Mouse (Mus musculus) stomach, postnatal 0 days (tissue): ENCODE measurements around the gene Ak4. TPM values are rescaled to one million over a fixed set of nuclear protein-coding genes. Genes with fewer than 3 reads are reported as not detected.

Experiments
- ATAC-seq: fragments of 200-750 bp; cut with Nextera tagmentation; 2 replicates; pipeline ENCODE4 v1.8.0; 2017; ENCODE audit not compliant: low FRiP score, low TSS enrichment
- DNase-seq: peaks from one replicate; pipeline ENCODE4 v3.0.0-alpha.2; 2016; ENCODE audit warnings: low spot score
- H3K27ac ChIP-seq: fragments of 300-500 bp; sonication (generic); replicated peaks from 2 replicates; pipeline ENCODE4 v1.5.1; 2014; ENCODE audit warnings: mild to moderate bottlenecking, control low read depth
- H3K27me3 ChIP-seq: fragments of 300-500 bp; sonication (generic); 2 replicates; pipeline ENCODE4 v1.6.1; 2014; ENCODE audit warnings: low read length; ENCODE audit not compliant: control insufficient read depth, insufficient read depth
- H3K36me3 ChIP-seq: fragments of 300-500 bp; sonication (generic); 2 replicates; pipeline ENCODE4 v1.6.1; 2014; ENCODE audit warnings: low read length, mixed read lengths; ENCODE audit not compliant: control insufficient read depth, insufficient read depth
- H3K4me1 ChIP-seq: fragments of 300-500 bp; sonication (generic); replicated peaks from 2 replicates; pipeline ENCODE4 v1.6.1; 2014; ENCODE audit warnings: antibody characterized with exemption; ENCODE audit not compliant: control insufficient read depth, insufficient read depth
- H3K4me2 ChIP-seq: fragments of 300-500 bp; sonication (generic); replicated peaks from 2 replicates; pipeline ENCODE4 v1.6.1; 2014; ENCODE audit warnings: low read depth, mild to moderate bottlenecking, control low read depth, moderate library complexity
- H3K4me3 ChIP-seq: fragments of 300-500 bp; sonication (generic); 2 replicates; pipeline ENCODE4 v1.5.1; 2014; ENCODE audit warnings: low read depth, low read length, control low read depth
- H3K9ac ChIP-seq: fragments of 300-500 bp; sonication (generic); 2 replicates; pipeline ENCODE4 v1.6.1; 2014; ENCODE audit warnings: mild to moderate bottlenecking, low read length, control low read depth, mixed read lengths
- H3K9me3 ChIP-seq: fragments of 300-500 bp; sonication (generic); 2 replicates; pipeline ENCODE4 v1.6.1; 2016; ENCODE audit warnings: low read length; ENCODE audit not compliant: control insufficient read depth
- CTCF ChIP-seq: IDR thresholded peaks from 2 replicates; pipeline ENCODE4 v1.5.1; 2016; ENCODE audit warnings: antibody characterized with exemption, low read depth, mild to moderate bottlenecking, moderate library complexity
- EP300 ChIP-seq: optimal IDR thresholded peaks from 2 replicates; pipeline ENCODE3; 2016; ENCODE audit warnings: antibody characterized with exemption
- WGBS: fragments of 180-500 bp; shearing (Covaris S2); extraction: QIAGEN DNeasy Blood & Tissue Kit; methylation state at CpG from one replicate; pipeline ENCODE4 v1.1.7; 2014; 5-methylcytosine and 5-hydroxymethylcytosine counted together
- polyA plus RNA-seq: library from polyadenylated mRNA; unstranded; fragments of >200 nt; fragmentation: Nextera tagmentation; extraction: Ambion mirVana; gene quantifications from 2 replicates; pipeline ENCODE4 v1.2.1, GENCODE M21; 2015

Ak4 gene
- polyA plus RNA-seq, 1 experiment from 2014 or later = 15.8 TPM

DNA sequence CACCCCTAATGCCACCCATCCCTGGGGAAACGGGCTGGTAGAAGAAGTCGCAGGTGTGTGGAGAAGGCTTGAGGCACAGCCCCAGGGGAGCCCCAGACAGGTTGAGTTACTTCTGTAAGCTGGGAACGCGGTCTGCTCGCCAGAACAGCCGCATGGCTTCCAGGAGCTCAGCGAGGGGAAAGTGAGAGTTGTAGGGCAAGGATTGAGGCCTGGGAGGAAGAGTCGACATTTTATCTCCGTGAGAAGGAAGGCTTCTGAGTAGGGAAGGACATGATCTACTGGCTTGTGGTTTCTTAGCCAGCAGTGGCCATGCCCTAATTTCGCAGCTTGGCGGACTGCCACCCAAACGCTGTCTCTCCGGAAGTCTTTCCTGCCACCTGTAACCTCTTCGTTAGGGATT lies 78.3 kb downstream of the Ak4 start:
- no peak for ATAC-seq

DNA sequence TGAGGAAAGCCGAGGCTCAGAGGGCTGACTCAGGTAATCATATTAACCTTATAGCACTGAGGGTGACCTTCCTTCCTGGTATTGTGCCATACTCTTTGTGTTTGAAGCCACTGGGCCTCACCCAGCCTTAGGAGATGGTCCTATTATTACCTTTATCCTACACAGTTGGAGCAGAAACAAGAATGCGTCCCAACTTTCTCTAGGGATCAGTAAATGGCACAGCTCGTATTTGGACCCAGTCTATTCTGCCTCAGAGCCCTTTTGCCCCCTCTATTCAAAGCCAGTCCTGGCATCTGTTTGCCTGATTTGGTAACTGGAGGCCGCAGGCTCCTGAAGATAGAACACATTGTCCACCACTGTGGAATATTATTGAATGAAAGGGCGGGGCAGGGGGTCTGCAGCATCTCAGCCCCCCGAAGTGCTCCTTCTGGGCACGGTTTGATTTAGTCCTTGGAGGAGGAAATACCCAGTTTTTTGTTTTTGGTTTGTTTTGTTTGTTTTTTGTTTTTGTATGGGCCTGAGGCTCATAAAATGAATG lies 85.5 kb downstream of the Ak4 start:
- TF ChIP-seq EP300 = no peak
- TF ChIP-seq CTCF = no peak
- H3K27me3 ChIP-seq = no peaks in the 10 kb centered on the region
- no peak overlapping the region for H3K9ac ChIP-seq
- H3K4me2 ChIP-seq = no peak overlapping the region
- no peak overlapping the region for H3K4me3 ChIP-seq
- H3K4me1 ChIP-seq = peaks cover 4% of the 10 kb centered on the region; the same call in 1 of the 2 replicates
- no peaks in the 10 kb centered on the region for H3K36me3 ChIP-seq
- DNase-seq (no peak), ATAC-seq (no peak)
- WGBS = 72% methylated on average over 7 of the region's 7 CpGs
- H3K27ac ChIP-seq = no peak overlapping the region
- H3K9me3 ChIP-seq = no peaks in the 10 kb centered on the region

More for the DNA sequence above, 78.3 kb downstream of the Ak4 start:
- no peaks in the 10 kb centered on the region for H3K4me1 ChIP-seq
- peaks cover 9% of the 10 kb centered on the region for H3K27me3 ChIP-seq
- peak overlapping the region; percentile 49; the same call in 1 of the 2 replicates for H3K4me3 ChIP-seq
- DNase-seq = peak; percentile 15
- peak overlapping the region; percentile 82 for H3K4me2 ChIP-seq
- H3K36me3 ChIP-seq = no peaks in the 10 kb centered on the region
- no peak overlapping the region for H3K9ac ChIP-seq
- 5% methylated on average over 14 of the region's 14 CpGs for WGBS
- no peaks in the 10 kb centered on the region for H3K9me3 ChIP-seq
- no peak overlapping the region for H3K27ac ChIP-seq
- no peak for TF ChIP-seq EP300
- no peak for TF ChIP-seq CTCF

DNA sequence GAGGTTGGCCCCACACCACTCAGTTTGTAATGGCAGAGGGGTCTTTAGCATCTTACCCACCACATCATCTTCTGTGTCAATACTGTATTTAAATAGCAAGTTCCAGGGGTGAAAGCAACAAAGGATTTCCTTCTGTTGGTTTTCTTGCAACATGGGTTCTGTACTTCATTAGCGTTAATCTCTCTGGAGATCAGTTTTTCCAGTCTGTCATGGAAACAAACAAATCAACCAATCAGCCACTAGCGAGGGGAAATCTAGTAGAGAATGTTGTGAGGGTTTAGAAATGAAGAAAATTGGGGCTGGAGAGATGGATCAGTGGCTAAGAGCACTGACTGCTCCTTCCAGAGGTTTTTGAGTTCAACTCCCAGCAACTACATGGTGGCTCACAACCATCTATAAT lies 86.9 kb downstream of the Ak4 start:
- H3K9me3 ChIP-seq = no peaks in the 10 kb centered on the region
- WGBS = 61% methylated on average over 2 of the region's 2 CpGs
- no peaks in the 10 kb centered on the region for H3K27me3 ChIP-seq
- H3K4me1 ChIP-seq = peaks cover 4% of the 10 kb centered on the region; the same call in 1 of the 2 replicates
- H3K9ac ChIP-seq = no peak overlapping the region
- no peak overlapping the region for H3K27ac ChIP-seq
- H3K4me3 ChIP-seq = no peak overlapping the region
- TF ChIP-seq EP300 (no peak), CTCF (no peak)
- DNase-seq = no peak
- ATAC-seq = no peak
- no peaks in the 10 kb centered on the region for H3K36me3 ChIP-seq
- H3K4me2 ChIP-seq = no peak overlapping the region

DNA sequence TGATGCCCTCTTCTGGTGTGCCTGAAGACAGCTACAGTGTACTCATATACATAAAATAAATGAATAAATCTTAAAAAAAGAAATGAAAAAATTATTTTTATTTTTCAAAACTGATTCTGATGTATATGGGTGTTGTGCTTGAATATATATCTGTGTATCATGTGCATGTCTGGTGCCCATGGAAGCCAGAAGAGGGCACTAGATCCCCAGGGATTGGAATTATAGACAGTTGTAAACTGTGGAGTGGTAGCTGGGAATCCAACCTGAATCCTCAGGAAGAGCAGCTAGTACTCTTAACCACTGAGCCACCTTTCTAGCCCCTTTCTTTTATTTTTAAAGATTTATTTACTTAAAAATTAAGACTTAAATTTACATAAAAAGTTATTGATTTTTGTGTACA lies 87.3 kb downstream of the Ak4 start:
- Histone ChIP-seq H3K4me1 (peaks cover 4% of the 10 kb centered on the region; the same call in 1 of the 2 replicates), H3K9me3 (no peaks in the 10 kb centered on the region)
- DNase-seq = no peak

DNA sequence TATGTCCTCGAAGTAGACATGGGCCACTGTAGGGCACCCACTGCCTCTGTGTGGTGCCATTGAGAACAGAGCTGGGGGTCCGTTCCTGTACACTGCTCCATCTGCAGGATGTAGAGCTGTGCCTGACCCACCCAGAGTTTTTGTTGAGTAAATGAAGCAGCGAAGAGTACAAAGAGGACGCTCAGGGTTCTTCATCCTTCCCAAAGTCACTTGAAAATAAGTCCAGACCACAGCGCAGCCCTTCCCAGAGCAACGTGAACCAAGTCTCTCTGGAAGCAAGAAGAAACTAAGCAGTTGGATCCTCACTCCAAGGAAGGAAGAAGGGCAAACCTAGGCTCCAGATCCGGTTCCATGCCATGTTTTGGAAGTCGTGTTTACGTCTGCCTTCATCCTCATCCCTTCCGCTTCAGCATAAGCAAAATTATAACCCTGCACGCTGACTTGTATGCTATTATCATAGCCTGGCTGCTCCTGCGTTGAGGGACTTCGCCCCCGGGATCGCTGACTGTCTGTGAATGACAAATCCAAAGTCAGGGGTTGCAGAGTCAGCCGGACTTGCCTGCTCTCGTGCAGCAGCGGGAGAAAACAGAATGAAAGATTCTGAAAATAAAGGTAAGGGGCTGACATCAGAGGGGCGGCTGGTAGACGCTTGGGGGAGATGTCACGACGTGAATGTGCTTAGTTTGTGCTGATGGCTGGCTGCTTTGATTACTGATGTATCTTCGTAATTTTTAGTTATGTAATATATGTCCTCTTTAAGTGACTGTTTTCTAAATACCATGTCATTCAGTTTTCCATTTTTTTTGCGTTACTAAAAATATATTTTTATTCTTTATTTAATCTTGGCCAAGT lies 88.7 kb downstream of the Ak4 start:
- Histone ChIP-seq H3K36me3 (no peaks in the 10 kb centered on the region), H3K4me2 (peak overlapping the region; percentile 59), H3K27ac (no peak overlapping the region), H3K4me1 (peaks cover 4% of the 10 kb centered on the region; the same call in 1 of the 2 replicates), H3K9me3 (no peaks in the 10 kb centered on the region), H3K4me3 (peak overlapping the region; percentile 33), H3K9ac (peak overlapping the region; percentile 31; the same call in 1 of the 2 replicates), H3K27me3 (no peaks in the 10 kb centered on the region)
- TF ChIP-seq CTCF (no peak), EP300 (no peak)
- 10% methylated on average over 24 of the region's 24 CpGs for WGBS
- ATAC-seq (no peak), DNase-seq (peak; percentile 33)

More for the DNA sequence above, 87.3 kb downstream of the Ak4 start:
- Histone ChIP-seq H3K27me3 (no peaks in the 10 kb centered on the region), H3K4me2 (no peak overlapping the region), H3K27ac (no peak overlapping the region), H3K4me3 (no peak overlapping the region), H3K36me3 (no peaks in the 10 kb centered on the region), H3K9ac (no peak overlapping the region)
- TF ChIP-seq CTCF (peak; percentile 39), EP300 (no peak)
- ATAC-seq = no peak

DNA sequence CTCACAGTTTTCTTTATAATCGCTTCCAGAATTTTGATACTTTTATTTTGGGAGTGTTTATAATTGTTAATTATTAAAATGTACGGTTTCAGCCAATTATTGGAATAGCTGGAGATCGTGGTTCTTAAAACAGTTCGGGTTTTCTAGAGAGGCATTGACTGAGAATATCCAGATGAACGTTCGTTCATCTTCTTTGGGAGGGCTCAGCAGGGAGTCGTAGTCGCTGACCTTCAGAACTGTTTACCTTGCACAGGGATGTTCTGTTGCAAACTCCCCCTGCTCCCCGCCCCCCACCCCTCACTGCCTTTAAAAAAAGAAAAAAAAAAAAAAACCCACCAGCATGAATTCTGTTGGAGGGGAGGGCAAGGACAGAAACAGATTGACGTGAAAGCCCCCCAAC lies 89.4 kb downstream of the Ak4 start:
- TF ChIP-seq EP300 (no peak), CTCF (no peak)
- H3K9ac ChIP-seq = peak overlapping the region; percentile 23; the same call in 1 of the 2 replicates
- WGBS = 3% methylated on average over 10 of the region's 10 CpGs

More for the DNA sequence above, 89.4 kb downstream of the Ak4 start:
- Histone ChIP-seq H3K4me1 (peaks cover 4% of the 10 kb centered on the region; the same call in 1 of the 2 replicates), H3K27me3 (no peaks in the 10 kb centered on the region), H3K9me3 (no peaks in the 10 kb centered on the region), H3K36me3 (no peaks in the 10 kb centered on the region), H3K4me3 (peak overlapping the region; percentile 38), H3K4me2 (peak overlapping the region; percentile 62), H3K27ac (no peak overlapping the region)
- ATAC-seq = no peak
- no peak for DNase-seq
